Mouse (Mus musculus) telencephalon, adult 2 months (tissue): ENCODE data around the gene Mre11a.
A peak's percentile ranks its signal among the peaks of the same experiment; 100 is the strongest.

ENCODE experiments used
- DNase-seq: peaks from one replicate; pipeline ENCODE4 v3.0.0-alpha.2; 2011; ENCODE audit warnings: low read depth, low spot score

Gene Mre11a

GRCm38 (mm10) chr9:14784039-14785002, at the start of gene Mre11a, which contains the start of gene Ankrd49:
Gene Mre11a (plus strand): TSS chr9:14784654.
Gene Ankrd49 (minus strand): TSS chr9:14784856.
- DNase-seq, result peak; percentile 95

DNA sequence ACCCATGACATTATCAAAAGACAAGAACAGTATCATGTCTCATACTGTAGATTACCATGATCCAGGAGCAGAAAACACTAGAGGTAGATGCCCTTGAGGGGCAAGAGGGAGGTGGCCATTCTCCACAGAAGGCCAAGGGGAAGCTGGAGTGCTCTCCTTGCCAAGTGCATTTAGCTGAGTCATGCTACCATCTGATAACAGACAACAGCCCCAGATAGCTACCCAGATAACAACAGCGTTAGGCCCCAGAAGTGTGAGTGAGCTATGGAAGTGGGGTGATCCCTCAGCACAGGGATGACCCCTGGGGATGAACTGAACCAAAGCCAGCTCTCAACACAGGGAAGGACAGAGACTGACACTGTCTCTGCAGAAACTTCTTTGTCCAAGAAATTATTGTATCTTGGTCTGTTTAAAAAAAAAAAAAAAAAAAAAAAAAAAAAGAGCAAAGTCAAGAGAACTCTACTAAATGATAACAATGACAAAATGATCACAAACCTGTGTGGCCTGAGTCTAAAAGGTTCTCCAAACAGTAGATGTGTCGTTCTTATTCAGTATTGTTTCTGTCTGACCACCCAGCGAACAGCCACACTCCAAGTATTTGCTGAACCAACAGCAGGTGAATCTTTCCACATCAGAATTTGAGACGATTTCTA, 44.8 kb upstream of the Mre11a start:
- DNase-seq, result no peak

DNA sequence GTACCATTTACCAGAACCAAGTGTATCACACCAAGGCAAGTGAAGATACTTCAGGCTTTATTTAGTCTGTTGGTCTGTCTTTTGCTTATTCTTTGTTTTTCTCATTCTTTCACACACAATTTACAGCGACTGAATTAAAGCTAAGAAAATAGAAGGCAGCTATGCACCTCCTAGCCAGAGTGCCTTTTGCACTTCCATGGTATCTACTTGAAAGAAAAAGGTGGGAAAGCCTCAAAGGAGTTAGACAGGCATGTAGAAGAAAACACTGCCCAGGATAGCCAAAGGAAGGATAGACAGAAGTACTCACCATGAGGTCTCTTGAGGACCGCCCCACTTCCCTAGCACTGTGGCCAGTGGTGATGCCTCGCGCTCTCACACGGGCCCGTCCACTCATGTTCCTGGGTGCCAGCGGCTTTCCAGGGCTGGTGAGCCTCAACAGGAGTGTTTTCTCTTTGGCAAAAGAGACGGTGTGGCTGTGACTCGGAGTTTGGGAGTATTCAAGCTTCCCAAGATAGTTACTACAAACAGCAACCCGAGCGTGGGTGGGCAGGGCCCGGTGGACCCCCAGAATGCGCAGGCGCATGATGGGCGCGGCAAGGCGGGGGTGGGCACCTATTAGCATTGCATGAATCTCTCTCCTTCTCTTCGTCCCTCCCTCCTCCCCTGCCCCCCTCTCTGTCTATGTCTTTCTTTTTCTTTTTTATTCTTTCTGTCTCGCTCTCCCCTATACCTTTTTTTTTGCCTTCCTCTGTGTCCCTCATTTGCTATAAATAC, 44.1 kb upstream of the Mre11a start, which contains the start of gene Piwil4:
Piwil4 (minus strand) TSS at position 583 of the 774 bp plus-strand sequence.
- no peak for DNase-seq

GRCm38 (mm10) chr9:14750901-14751502, 33.5 kb upstream of the Mre11a start:
- DNase-seq, result no peak

GRCm38 (mm10) chr9:14751503-14752000, 32.9 kb upstream of the Mre11a start:
- no peak for DNase-seq

GRCm38 (mm10) chr9:14752001-14752522, 32.4 kb upstream of the Mre11a start, which contains the start of gene Fut4:
Gene Fut4 (minus strand): TSS chr9:14752393.
- DNase-seq, result no peak

DNA sequence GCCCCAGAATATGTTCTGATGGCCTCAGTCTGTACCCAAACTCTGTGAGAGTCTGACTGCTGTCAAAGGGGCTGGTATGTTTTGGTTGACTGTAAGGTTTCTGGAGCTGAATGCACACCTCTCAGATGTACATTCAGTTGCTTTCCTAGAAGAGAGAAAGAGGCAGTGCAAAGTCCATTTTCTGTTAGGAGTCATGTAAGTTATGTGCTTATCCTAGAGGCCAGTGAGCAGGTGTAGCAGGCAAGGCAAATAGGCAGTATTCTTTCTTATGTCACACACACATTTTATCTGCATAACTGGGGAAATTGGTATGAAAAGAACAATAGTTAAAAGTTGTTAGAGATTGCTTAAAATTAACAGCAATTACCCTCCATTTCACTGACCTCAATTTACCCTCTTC, 30.5 kb upstream of the Mre11a start:
- DNase-seq, result no peak

DNA sequence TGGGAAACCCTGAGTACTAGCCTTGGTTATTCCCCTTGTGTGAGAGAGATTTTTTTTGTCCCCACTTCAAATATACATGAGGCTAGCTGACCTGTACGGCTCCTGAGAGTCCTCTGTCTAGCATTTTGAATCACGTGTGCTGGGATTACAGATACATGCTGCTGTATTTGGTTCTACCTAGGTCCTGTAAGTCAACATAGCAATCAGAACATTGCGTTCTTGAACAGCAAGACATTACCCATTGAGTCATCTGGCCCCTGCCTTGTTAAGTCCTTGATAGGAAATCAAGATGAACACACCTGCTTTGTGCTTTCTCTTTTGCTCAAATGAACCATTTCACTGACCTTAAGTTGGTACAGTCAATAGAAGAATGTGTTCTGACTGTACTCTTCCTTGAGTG, 30.0 kb upstream of the Mre11a start:
- DNase-seq, result no peak

DNA sequence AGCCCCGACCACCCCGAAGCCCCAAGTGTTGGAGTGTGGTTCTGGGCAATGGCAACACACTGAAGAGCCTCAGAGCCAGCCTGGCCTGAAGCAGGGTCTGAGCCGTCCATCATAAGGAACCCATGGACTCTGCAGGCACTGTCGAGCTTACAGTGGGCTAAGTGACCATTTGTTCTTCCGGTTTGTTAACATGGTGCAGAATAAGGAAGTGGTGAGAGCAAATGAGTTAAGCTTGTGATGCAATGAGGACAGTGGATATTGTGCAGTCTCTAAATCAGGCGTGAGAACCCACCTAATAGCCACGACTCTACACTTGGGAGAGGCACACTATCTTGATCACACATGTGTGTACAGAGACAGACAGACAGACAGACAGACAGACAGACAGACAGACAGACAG, 25.9 kb upstream of the Mre11a start:
- no peak for DNase-seq

GRCm38 (mm10) chr9:14759261-14759660, 25.2 kb upstream of the Mre11a start:
- DNase-seq, result no peak

- DNase-seq, result no peak
These were observed 19.7 kb upstream of the Mre11a start for GRCm38 (mm10) chr9:14764765-14765164.

- DNase-seq, result no peak
These were observed 14.6 kb upstream of the Mre11a start for GRCm38 (mm10) chr9:14769811-14770210.

GRCm38 (mm10) chr9:14770803-14771471, 13.5 kb upstream of the Mre11a start, which contains the start of gene 1700012B09Rik:
Gene 1700012B09Rik (minus strand): TSS chr9:14771030.
- no peak for DNase-seq

- no peak for DNase-seq
These were observed 12.4 kb upstream of the Mre11a start for GRCm38 (mm10) chr9:14772074-14772473.

DNA sequence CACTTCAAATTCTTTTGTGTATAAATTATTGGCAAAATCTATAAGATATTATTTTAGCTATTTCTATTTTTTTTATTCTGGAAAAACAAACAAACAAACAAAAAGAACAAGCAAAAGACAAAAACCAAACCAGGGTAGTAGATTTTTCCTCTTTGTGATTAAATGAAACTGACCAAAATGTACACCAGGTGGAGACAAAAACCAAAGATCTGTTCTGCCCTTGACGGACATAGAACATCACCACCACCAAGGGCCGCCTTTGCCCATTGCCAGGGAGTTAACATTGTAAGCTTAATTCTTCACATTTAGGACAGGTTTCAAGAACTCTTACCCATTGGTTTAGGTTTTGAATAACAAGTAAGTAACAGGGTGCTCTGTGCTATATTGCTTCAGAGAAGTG, 10.6 kb upstream of the Mre11a start:
- no peak for DNase-seq

GRCm38 (mm10) chr9:14778341-14778740, 6.1 kb upstream of the Mre11a start:
- no peak for DNase-seq

DNA sequence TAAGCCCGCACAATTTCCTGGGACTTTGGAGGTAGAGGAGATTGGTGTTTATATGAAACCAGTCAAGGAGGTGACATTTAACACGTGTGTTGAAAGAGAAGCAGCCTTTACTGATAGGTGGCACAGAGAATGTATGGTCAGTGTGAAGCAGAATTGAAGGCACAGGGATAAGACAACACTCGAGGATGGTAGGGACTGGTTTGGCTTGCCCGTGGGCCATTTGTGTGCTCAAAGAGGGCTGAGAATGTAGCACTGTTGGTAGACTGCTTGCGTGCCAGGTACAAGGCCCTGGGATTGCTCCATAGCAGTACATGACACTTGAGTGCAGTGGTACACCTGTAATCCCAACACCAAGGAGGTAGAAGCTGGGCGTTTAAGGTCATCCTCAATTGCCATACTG, 2.9 kb downstream of the Mre11a start:
- DNase-seq, result no peak

DNA sequence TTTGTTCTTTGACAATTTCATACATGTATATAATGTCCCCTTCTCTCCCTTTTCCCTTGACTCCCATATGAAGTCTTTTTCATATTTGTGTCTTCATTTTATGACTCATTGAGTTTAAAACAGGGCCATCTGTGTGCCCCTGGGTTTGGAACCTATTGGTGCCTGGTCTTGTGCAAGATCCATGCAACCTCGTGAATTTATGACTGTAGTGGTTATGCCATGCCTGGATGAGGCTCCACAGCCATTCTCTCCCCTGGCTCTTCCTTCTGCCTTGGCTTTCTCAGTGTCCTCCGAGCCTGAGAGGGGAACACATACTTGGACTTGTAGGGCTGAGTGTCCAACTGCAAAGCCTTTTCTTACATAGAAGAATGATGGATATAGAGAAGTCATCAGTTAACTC, 21.3 kb downstream of the Mre11a start:
- DNase-seq, result no peak

DNA sequence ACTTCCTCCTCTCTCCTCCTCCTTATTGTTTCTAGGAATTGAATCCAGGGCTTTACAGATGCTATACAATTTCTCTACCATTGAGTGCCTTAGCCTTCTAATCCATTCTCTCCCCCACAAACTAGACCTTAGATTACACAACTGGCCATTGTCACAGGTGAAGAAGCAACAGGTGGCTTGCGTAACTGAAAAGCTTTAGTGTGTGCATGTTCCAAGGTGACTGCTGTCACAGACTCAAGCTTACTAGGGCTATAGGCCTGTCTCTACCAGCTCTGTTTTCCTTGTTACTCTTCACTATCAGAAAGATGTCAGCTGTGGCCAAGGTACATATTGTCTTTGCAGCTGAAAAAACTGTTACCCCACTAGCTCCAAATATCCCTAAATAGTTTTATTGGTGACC, 22.3 kb downstream of the Mre11a start:
- DNase-seq, result no peak

- DNase-seq, result peak; percentile 22
These were observed 25.7 kb downstream of the Mre11a start for GRCm38 (mm10) chr9:14810111-14810510.
